Mouse (Mus musculus): ENCODE measurements at regions not wholly inside any gene's neighbourhood (a gene's known extent, or its start where the extent isn't known, plus 50 kb on each side); places are given as distances from the start of the nearest gene placed in this dataset.

DNA sequence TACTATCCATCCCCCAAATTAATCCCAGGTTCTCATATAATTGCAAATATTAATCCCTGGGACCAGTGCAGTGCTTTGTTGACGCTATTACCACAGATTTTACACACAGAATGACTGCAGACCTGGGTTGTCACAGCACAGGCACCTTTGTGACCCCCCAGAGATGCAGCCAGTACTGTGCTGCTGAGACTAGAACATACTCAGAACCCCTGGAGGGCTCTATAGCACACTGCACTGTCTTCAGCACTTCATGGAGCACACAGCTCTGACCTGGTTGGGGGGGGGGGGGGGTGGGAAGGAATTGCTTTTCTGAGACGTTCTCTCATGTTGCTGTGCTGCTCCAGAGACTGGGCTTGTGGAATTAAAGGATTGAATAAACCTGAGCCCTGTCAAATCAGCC, 154.9 kb upstream of the Gm34302 start:
- TF ChIP-seq CTCF (IDR thresholded peaks at IDR 0.05) = no peak
- H3K27ac ChIP-seq = no peak overlapping the region
- intact Hi-C loops (cut with DNase I) = loop anchor here (5.0 kb wide), 1 partner anchor 119 kb away; no protein-coding TSS in a partner anchor
- no peak overlapping the region for H3K4me3 ChIP-seq
- DNase-seq (ENCODE audit: extremely low spot score in 1 of 2, low spot score in 2 of 2) = no peak

DNA sequence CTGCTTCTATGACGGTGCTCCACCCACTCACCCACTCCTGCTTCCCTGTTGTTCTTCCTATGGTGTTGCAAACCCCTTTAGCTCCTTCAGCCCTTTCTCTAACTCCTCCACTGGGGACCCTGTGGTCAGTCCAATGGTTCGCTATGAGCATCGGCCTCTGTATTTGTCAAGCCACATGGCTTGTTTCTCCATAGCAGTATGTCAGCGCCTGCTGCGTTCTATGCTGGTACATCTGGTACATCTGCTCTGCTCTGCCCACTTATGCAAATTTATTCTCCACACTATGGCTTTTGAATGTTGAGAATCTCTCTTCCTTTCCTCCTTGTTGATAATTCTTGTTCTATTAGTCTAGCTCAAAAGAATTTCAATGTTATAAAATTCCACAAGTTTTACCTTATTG, 154.2 kb upstream of the Gm34302 start:
- no peak overlapping the region for H3K4me3 ChIP-seq
- no peak for DNase-seq (ENCODE audit: extremely low spot score in 1 of 2, low spot score in 2 of 2)
- no peak for TF ChIP-seq CTCF (IDR thresholded peaks at IDR 0.05)
- H3K27ac ChIP-seq = no peak overlapping the region
- intact Hi-C loops (cut with DNase I) = loop anchor here (5.0 kb wide), 1 partner anchor 119 kb away; no protein-coding TSS in a partner anchor

DNA sequence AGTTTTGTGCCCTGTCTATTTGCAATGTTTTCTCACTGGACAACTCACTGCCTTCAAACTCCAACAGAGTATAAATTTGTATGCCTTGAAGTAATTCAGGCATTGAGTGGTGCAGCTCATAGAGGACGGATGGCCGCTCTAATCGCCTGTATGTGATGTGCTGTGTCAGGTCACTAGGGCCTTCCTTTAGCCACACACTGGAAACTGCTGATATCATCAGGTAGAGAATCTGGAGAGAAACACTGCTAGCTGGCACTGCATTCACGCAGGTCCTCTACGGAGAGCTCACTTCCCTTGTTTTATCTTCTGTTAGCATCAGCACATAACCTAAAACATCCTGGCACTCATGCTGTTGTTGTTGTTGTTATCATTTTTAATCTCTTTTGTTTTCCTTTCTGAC, 144.0 kb upstream of the Gm34302 start:
- DNase-seq (ENCODE audit: extremely low spot score in 1 of 2, low spot score in 2 of 2) = no peak
- H3K4me3 ChIP-seq = no peak overlapping the region
- intact Hi-C loops (cut with DNase I) = no loop called here
- TF ChIP-seq CTCF (IDR thresholded peaks at IDR 0.05) = no peak
- H3K27ac ChIP-seq = no peak overlapping the region

DNA sequence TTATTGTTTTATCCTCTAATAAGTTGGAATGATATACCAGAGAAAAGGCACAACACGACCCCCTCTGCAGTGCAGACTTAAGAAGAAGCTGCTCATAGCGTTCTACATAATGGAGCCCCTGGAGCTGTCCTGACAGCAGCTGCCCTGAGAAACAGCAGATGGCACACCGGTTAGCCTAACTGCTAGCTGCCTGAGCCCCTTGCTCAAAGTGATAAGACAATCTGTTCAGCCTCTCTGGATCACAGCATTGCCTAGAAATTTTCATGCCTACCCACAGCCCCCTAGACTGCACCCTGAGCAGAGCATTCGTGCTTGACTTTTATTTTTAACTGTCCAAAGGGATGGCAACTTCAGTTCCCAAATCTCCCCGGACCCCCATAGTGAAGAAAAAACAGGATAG, 132.4 kb upstream of the Gm34302 start:
- TF ChIP-seq CTCF (IDR thresholded peaks at IDR 0.05) = no peak
- DNase-seq (ENCODE audit: extremely low spot score in 1 of 2, low spot score in 2 of 2) = no peak
- H3K4me3 ChIP-seq = no peak overlapping the region
- intact Hi-C loops (cut with DNase I) = no loop called here
- H3K27ac ChIP-seq = no peak overlapping the region

DNA sequence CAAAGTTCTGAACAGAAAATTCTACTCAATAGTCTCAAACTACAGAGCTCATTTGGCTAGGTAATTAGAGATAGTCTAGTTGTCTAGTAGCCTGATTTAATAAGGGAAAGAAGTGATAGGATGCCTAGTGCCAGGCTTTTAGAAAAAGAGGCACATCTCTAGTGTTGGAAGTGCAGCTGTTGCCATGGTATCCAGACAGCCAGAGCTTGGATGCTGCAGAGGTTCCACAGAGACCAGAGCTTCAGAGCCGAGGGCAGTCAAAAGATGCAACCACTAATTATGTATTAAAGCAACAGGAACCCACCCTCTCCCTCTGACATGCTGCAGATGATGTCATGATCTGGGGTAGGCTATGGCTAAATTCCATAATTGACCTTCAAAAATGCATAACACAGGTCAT, 130.0 kb upstream of the Gm34302 start:
- no peak for TF ChIP-seq CTCF (IDR thresholded peaks at IDR 0.05)
- DNase-seq (ENCODE audit: extremely low spot score in 1 of 2, low spot score in 2 of 2) = peak in 1 of 2 experiments; percentile 13
- intact Hi-C loops (cut with DNase I) = no loop called here
- H3K27ac ChIP-seq = no peak overlapping the region
- H3K4me3 ChIP-seq = no peak overlapping the region

DNA sequence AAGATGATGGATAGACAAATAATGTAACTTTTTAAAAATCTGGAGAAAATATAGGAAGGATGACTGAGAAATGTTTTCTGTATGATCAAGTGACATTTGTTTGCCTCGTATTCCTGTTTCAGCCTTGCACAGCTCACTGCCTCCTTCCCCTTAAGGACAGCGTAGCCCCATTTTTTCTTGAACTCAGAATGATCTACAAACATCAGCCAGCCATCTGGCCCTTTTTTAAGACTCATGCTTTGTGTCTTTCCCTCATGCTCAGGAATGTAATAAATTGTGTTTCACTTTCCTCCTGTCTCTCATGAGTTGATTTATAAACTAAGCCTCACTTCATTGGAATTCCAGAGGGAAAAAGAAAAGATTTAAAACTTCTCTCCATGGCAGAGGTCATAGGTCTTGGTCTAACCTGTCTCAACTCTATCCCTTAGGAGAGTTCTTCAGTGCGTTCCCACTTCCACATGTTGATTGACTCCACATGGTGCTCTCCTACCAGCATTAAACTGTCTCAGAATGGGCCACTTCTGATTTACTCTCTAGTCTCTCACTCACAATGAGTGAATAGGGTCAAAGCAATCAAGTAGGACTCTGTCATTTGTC, 129.2 kb upstream of the Gm34302 start:
- H3K27ac ChIP-seq = no peak overlapping the region
- intact Hi-C loops (cut with DNase I) = no loop called here
- no peak for DNase-seq (ENCODE audit: extremely low spot score in 1 of 2, low spot score in 2 of 2)
- H3K4me3 ChIP-seq = no peak overlapping the region
- TF ChIP-seq CTCF (IDR thresholded peaks at IDR 0.05) = no peak

DNA sequence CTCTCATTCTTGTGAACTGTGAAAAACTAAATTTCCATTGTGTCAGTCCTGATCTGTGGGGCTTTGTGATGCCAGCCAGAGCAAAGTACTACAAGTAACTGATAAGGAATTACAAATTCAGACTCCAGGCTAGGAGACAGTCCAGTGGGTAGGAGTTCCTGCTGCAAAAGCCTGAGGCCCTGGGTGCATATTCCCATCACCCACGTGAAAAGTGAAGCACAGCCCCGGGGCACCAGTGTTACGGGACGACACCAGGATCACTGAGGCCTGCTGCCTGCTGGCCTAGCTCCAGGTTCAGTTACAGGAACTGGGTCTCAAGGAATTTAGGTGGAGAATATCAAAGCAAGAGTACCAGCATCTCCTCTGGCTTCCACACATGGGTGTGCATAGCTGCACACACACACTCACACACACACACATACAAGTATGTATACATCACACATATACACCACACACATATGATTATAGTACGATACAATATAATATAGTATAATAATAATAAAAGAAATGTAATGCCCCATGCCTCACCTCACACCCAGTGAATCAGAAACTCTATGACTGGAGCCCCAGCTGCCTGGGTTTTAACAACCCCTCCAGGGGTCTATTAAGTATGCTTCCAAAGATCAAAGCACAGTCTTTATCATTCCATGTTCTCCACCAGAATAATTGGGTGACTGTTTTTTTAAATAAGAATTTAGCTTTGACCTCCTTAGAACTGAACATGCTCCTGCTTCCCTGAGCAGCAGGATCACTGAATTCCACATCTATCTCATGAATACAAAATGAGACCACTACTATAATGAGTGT, 126.6 kb upstream of the Gm34302 start:
- no peak overlapping the region for H3K27ac ChIP-seq
- intact Hi-C loops (cut with DNase I) = no loop called here
- no peak for TF ChIP-seq CTCF (IDR thresholded peaks at IDR 0.05)

DNA sequence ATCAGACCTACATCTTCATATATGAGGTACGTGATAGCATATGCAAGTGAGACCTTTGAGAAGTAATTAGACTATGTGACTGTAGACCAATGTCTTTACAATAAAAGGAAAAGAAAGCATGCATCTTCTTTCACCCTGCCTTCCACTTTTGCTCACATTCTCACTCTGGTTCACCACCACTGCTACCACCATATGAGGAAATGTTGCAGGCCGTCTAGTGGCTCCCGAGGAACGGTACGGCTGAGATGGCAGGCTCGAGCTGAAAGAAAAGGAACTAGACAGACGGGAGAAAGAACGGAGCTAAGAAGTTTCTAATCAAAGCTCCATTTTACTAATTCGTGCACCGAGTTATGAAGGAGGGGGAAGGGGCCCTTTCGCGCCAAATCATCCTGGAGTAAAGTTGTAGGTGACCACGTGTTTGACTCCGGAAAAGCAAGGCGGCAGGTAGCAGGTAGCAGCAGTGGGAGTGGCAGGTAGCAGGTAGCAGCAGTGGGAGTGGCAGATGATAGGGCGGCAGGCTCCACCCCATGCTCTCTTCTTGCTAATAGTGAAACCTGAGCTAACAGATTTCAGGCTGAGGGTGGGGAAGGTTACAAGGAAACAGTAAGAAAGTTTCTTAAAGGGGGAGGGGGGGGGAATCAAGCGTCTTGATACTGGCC, 125.9 kb upstream of the Gm34302 start:
- no peak overlapping the region for H3K4me3 ChIP-seq
- no peak for TF ChIP-seq CTCF (IDR thresholded peaks at IDR 0.05)
- H3K27ac ChIP-seq = no peak overlapping the region
- intact Hi-C loops (cut with DNase I) = no loop called here
- DNase-seq (ENCODE audit: extremely low spot score in 1 of 2, low spot score in 2 of 2) = no peak

More for the DNA sequence above, 126.6 kb upstream of the Gm34302 start:
- no peak for DNase-seq (ENCODE audit: extremely low spot score in 1 of 2, low spot score in 2 of 2)
- H3K4me3 ChIP-seq = no peak overlapping the region

DNA sequence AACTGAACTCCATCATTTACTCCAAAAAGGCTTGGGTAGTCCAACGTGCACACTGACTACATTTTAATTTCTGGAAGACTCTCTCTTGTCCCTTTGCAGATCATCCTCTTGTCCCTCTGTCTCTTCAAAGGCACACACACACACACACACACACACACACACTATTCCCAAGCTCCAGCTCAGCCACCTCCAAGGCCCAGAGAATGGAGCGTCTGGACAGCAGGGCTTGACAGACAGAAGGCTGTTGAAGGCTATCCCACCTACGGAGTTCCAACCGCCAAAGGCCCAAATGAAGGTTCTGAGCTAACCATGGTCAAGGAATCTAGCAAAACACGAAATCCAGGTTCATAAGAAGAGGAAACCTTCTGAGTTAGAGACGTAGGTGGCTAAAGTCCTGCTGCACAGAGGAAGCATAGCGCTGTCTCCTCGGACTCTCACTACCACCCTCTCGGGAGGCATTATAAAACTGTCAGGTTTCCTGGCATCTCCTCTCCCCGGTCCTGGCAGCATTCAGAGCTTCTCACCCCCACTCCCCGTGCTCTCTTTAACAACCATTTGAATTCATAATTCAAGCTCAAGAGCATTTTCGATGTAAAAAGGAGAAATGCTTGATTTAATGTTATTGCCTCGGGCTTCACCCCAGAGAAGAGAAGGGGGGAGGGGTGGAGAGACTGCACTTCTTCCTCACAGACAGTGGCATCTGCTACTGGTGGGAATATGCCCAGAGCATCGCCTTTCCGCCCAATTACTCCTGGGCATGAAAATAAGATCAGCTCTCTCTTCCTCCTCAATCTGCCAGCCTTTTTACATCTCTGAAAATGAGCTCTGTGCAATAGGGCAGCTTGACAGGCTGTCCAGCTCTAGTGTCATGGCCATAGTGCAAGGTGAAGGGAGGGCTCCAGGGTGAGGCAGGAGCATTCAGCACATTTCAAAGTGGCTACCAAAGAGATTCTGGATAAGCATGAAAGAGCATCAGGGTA, 99.3 kb upstream of the Gm34302 start:
- no peak overlapping the region for H3K27ac ChIP-seq
- intact Hi-C loops (cut with DNase I) = no loop called here
- TF ChIP-seq CTCF (IDR thresholded peaks at IDR 0.05) = no peak
- DNase-seq (ENCODE audit: extremely low spot score in 1 of 2, low spot score in 2 of 2) = no peak
- no peak overlapping the region for H3K4me3 ChIP-seq

DNA sequence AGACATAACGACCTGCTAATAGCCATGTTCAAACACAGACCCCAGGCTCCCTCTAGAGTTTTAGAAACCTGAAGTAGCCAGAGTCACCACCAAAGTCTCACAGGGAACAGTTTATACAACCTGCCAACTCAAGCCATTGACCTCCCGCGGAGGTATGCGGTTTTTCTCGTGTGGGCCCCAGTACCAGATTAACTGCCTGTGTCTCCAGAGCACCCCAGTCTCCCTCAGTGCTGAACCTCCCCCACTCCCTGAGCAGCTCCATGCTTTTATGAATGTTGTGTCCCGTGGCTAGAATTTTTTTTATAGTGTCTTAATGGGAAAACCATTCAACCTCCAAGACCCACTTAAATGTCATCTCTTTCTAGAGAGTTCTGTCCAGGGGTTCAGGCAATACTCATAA, 98.5 kb upstream of the Gm34302 start:
- no peak for TF ChIP-seq CTCF (IDR thresholded peaks at IDR 0.05)
- Histone ChIP-seq H3K27ac (no peak overlapping the region), H3K4me3 (no peak overlapping the region)
- no peak for DNase-seq (ENCODE audit: extremely low spot score in 1 of 2, low spot score in 2 of 2)
- intact Hi-C loops (cut with DNase I) = no loop called here

DNA sequence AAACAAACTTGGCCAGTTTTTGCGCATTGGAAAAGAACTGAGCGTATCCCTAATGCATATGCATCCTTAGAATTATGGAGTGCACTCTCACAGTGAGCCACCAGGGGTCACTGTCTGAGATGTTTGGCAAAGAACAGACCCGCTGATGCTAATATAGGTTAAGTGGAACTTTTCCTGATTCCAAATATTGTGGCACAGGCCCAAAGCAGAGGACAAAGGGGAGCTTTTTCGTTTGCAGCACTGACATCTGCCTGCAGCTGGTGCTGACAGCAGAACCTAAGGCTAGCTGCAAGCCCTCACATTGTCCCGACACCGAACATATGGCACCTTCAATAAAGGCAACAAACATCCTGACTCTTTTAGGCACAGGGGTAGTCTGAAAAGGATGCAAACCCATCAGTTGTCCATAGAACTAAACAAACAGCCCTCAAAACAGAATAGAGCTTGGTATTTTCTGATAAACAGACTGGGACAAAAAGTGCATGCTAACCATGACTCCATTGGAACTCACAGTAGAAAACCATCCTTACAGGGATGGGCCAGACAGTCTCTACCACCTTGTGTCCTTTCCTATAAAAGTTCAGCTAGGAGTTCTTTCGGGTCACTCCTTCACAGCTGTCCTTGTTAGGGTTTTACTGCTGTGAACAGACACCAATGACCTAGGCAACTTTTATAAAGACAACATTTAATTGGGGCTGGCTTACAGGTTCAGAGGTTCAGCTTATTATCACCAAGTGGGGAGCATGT, 87.1 kb upstream of the Gm34302 start:
- peak; percentile 91 for TF ChIP-seq CTCF (IDR thresholded peaks at IDR 0.05)
- peak; percentile 67 to 80 for DNase-seq (ENCODE audit: extremely low spot score in 1 of 2, low spot score in 2 of 2)

More for the DNA sequence above, 87.1 kb upstream of the Gm34302 start:
- Histone ChIP-seq H3K4me3 (no peak overlapping the region), H3K27ac (no peak overlapping the region)
- intact Hi-C loops (cut with DNase I) = loop anchor here (1.0 kb wide), 1 partner anchor 298 kb away; no protein-coding TSS in a partner anchor
